Mouse (Mus musculus): Measurements from ENCODE around the gene Sec16b.

GRCm38 (mm10) chr1:157595165-157595564, 88.6 kb downstream of the Sec16b start:
- TF ChIP-seq CTCF (IDR thresholded peaks at IDR 0.05; ENCODE audit: borderline replicate concordance, control insufficient read depth, extremely low read depth, insufficient read depth, low read length, poor library complexity): no peak
- TF ChIP-seq POLR2A (IDR thresholded peaks at IDR 0.05; ENCODE audit: control insufficient read depth, extremely low read depth, insufficient read depth, low read length, poor library complexity): no peak
